In the genomic region with DNA sequence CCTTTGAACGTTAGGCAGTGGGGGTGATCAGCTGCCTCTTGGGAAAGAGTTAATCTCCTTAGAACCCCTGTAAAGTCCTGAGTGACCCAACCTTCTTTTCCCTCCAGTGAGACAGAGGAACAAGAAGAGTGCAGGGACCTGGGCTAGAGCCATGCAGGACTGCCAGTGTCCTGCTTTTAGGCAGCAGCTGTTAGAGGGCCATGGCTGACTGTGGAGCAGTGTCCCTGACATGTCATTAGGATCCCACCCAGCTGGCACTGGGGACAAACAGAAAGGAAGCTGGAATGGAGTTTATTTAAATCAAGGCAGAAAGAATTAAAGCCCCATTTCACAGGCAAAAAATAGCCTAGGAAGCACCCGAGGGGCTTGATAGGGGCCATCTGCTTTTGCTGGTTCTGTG, we compare ENCODE assay signal across 18 mouse cellular contexts.
DNase-seq lines count a peak whose midpoint lies in the region; ATAC-seq lines count a peak whose summit lies in the region.
"Had no signal": no experiment of that assay in that cellular context is flagged by ENCODE, and none has a peak within 500 bp of the region (broad histone marks: within the 10 kb centered on the region; RNA-seq: fewer than 3 reads in every experiment).

No protein-coding gene starts in this region.

- no peaks in the 10 kb centered on the region for H3K36me3 ChIP-seq in limb, embryonic 10.5 days
- H3K36me3 ChIP-seq: embryonic facial prominence, embryonic 13.5 days; G1E; neural tube, embryonic 15.5 days had no signal

- intact Hi-C loops in left cerebral cortex, postnatal 4 days (cut with DNase I) = no loop called here
- intact Hi-C loops in left cerebral cortex, postnatal 25 days (cut with DNase I) = no loop called here

- H3K27me3 ChIP-seq in limb, embryonic 10.5 days (ENCODE audit: low read depth, poor library complexity, severe bottlenecking) = no peaks in the 10 kb centered on the region
- H3K27me3 ChIP-seq: embryonic facial prominence, embryonic 13.5 days; neural tube, embryonic 15.5 days had no signal

- DNase-seq in cerebellum, postnatal 10 days = peak; percentile 42 to 72
- DNase-seq in heart, adult 11 months = peak; percentile 87
- DNase-seq in heart, adult 18-20 months = no peak
- DNase-seq in left cerebral cortex, postnatal 4 days = peak; percentile 39
- no peak for DNase-seq in left cerebral cortex, postnatal 25 days (ENCODE audit: low spot score in 2 of 2)
- peak; percentile 57 for DNase-seq in lung, postnatal 10 days
- no peak for DNase-seq in limb, embryonic 10.5 days (ENCODE audit: low spot score)
- DNase-seq: cerebellum, adult 9-10 months; gastrocnemius, postnatal 36 days; kidney, adult 11 months; kidney, postnatal 25 days; thymus, postnatal 25 days had no signal

- H3K4me3 ChIP-seq in limb, embryonic 10.5 days = no peak overlapping the region
- H3K4me3 ChIP-seq: embryonic facial prominence, embryonic 13.5 days; neural tube, embryonic 15.5 days had no signal

- no peaks in the 10 kb centered on the region for H3K9me3 ChIP-seq in limb, embryonic 10.5 days (replicated peaks)
- H3K9me3 ChIP-seq: embryonic facial prominence, embryonic 13.5 days; neural tube, embryonic 15.5 days had no signal

- H3K27ac ChIP-seq in limb, embryonic 10.5 days = no peak overlapping the region
- H3K27ac ChIP-seq: embryonic facial prominence, embryonic 13.5 days; macrophage; neural tube, embryonic 15.5 days had no signal

- H3K4me1 ChIP-seq in limb, embryonic 10.5 days = peaks cover 7% of the 10 kb centered on the region; the same call in 1 of the 2 replicates

- ATAC-seq in cerebellum, adult (ENCODE audit: insufficient number of reproducible peaks, low FRiP score, low TSS enrichment) = no peak
- ATAC-seq: activated CD4-positive, CD25-positive, alpha-beta regulatory T cell, adult 4 months had no signal

- 77% methylated on average over 2 of the region's 2 CpGs for WGBS in limb, embryonic 10.5 days

Comparison
In these comparisons a context has a peak if more than half of its experiments do, and no peak if none do; other contexts are left out.
1. DNase-seq: peak in cerebellum, postnatal 10 days (2 of 2), heart, adult 11 months (single experiment), left cerebral cortex, postnatal 4 days (single experiment) and lung, postnatal 10 days (single experiment); none in heart, adult 18-20 months (0 of 2), left cerebral cortex, postnatal 25 days (0 of 2) and limb, embryonic 10.5 days (single experiment).